Mouse (Mus musculus) heart, embryonic 16.5 days (tissue): ENCODE measurements around the gene Nfe2. TPM values are rescaled to one million over a fixed set of nuclear protein-coding genes. Genes with fewer than 3 reads are reported as not detected.

ENCODE experiments used
- ATAC-seq: fragments of 200-750 bp; cut with Nextera tagmentation; replicated peaks from 2 replicates; pipeline ENCODE4 v1.8.0; 2017; ENCODE audit warnings: moderate number of reproducible peaks; ENCODE audit not compliant: insufficient read depth, low FRiP score; ENCODE audit errors: extremely low read depth
- H3K27ac ChIP-seq: fragments of 300-500 bp; sonication (generic); 2 replicates; pipeline ENCODE4 v1.5.1; 2014; ENCODE audit warnings: mild to moderate bottlenecking, low read length, control low read depth, moderate library complexity
- H3K27me3 ChIP-seq: fragments of 300-500 bp; sonication (generic); 2 replicates; pipeline ENCODE4 v1.6.1; 2014; ENCODE audit warnings: low read length, mixed read lengths; ENCODE audit not compliant: control insufficient read depth, insufficient read depth
- H3K36me3 ChIP-seq: fragments of 300-500 bp; sonication (generic); 2 replicates; pipeline ENCODE4 v1.6.1; 2014; ENCODE audit not compliant: control insufficient read depth, insufficient read depth
- H3K4me1 ChIP-seq: fragments of 300-500 bp; sonication (generic); 2 replicates; pipeline ENCODE4 v1.6.1; 2014; ENCODE audit warnings: low read length, mixed read lengths; ENCODE audit not compliant: control insufficient read depth, insufficient read depth
- H3K4me2 ChIP-seq: fragments of 300-500 bp; sonication (generic); 2 replicates; pipeline ENCODE4 v1.6.1; 2014; ENCODE audit warnings: low read depth, mild to moderate bottlenecking, control low read depth, low read length
- H3K4me3 ChIP-seq: fragments of 300-500 bp; sonication (generic); 2 replicates; pipeline ENCODE4 v1.5.1; 2014; ENCODE audit warnings: mild to moderate bottlenecking, control low read depth, low read length
- H3K9ac ChIP-seq: fragments of 300-500 bp; sonication (generic); 2 replicates; pipeline ENCODE4 v1.6.1; 2014; ENCODE audit warnings: low read length, control low read depth
- H3K9me3 ChIP-seq: fragments of 300-500 bp; sonication (generic); replicated peaks from 2 replicates; pipeline ENCODE4 v1.6.1; 2016; ENCODE audit warnings: low read length; ENCODE audit not compliant: control insufficient read depth
- WGBS: fragments of 180-500 bp; shearing (Covaris S2); extraction: QIAGEN DNeasy Blood & Tissue Kit; methylation state at CpG from one replicate; pipeline ENCODE4 v1.1.7; 2014; 5-methylcytosine and 5-hydroxymethylcytosine counted together
- polyA plus RNA-seq: library from polyadenylated mRNA; unstranded; fragments of >200 nt; fragmentation: Nextera tagmentation; extraction: Ambion mirVana; gene quantifications from 2 replicates; pipeline ENCODE4 v1.2.1, GENCODE M21; 2015

The Nfe2 gene
- polyA plus RNA-seq, result 3.3 and 3.9 TPM in 2 replicates

- Histone ChIP-seq H3K9me3 (no peaks in the 10 kb centered on the region), H3K4me2 (peak within 1 kb of the TSS; percentile 74), H3K9ac (peak within 1 kb of the TSS; percentile 70), H3K27ac (peak within 1 kb of the TSS; percentile 61), H3K4me1 (peaks cover 22% of the 10 kb centered on the region), H3K4me3 (peak within 1 kb of the TSS; percentile 45), H3K36me3 (no peaks in the 10 kb centered on the region), H3K27me3 (no peaks in the 10 kb centered on the region)
- ATAC-seq, result peak; percentile 84
- 6% methylated on average over 15 of the region's 15 CpGs for WGBS
Measured at GRCm38 (mm10) chr15:103257790-103258728, at the start of gene Nfe2. Nfe2 (minus strand) TSS chr15:103258403.

- Histone ChIP-seq H3K9me3 (no peaks in the 10 kb centered on the region), H3K9ac (peak overlapping the region; percentile 16; the same call in 1 of the 2 replicates), H3K4me2 (peak overlapping the region; percentile 2; the same call in 1 of the 2 replicates), H3K4me3 (no peak overlapping the region), H3K36me3 (no peaks in the 10 kb centered on the region), H3K4me1 (peaks cover 22% of the 10 kb centered on the region), H3K27me3 (no peaks in the 10 kb centered on the region), H3K27ac (0 out of 2 replicates have a peak overlapping the region, but pooled peaks have one; percentile 2)
- no peak for ATAC-seq
- WGBS, result 2% methylated on average over 7 of the region's 7 CpGs
Measured at GRCm38 (mm10) chr15:103307125-103307524, 48.9 kb upstream of the Nfe2 start.

- Histone ChIP-seq H3K4me2 (peak overlapping the region; percentile 92), H3K36me3 (no peaks in the 10 kb centered on the region), H3K4me1 (peaks cover 30% of the 10 kb centered on the region), H3K27ac (peak overlapping the region; percentile 79), H3K9ac (peak overlapping the region; percentile 75), H3K4me3 (peak overlapping the region; percentile 67), H3K9me3 (no peaks in the 10 kb centered on the region), H3K27me3 (no peaks in the 10 kb centered on the region)
- 37% methylated on average over 8 of the region's 8 CpGs for WGBS
- ATAC-seq, result no peak
Measured at GRCm38 (mm10) chr15:103305792-103306645, 47.8 kb upstream of the Nfe2 start.

GRCm38 (mm10) chr15:103305070-103305678, 47.0 kb upstream of the Nfe2 start:
- Histone ChIP-seq H3K4me2 (peak overlapping the region; percentile 92), H3K4me1 (peaks cover 39% of the 10 kb centered on the region), H3K27ac (peak overlapping the region; percentile 85), H3K9me3 (no peaks in the 10 kb centered on the region), H3K36me3 (no peaks in the 10 kb centered on the region), H3K9ac (peak overlapping the region; percentile 82), H3K4me3 (peak overlapping the region; percentile 67), H3K27me3 (no peaks in the 10 kb centered on the region)
- ATAC-seq, result peak; percentile 96
- under 1% methylated on average over 71 of the region's 71 CpGs for WGBS

GRCm38 (mm10) chr15:103304616-103304969, 46.4 kb upstream of the Nfe2 start:
- no peaks in the 10 kb centered on the region for H3K36me3 ChIP-seq
- peak overlapping the region; percentile 85 for H3K27ac ChIP-seq
- H3K9me3 ChIP-seq, result no peaks in the 10 kb centered on the region
- 1% methylated on average over 9 of the region's 9 CpGs for WGBS
- peak overlapping the region; percentile 67 for H3K4me3 ChIP-seq
- no peaks in the 10 kb centered on the region for H3K27me3 ChIP-seq
- peak overlapping the region; percentile 82 for H3K9ac ChIP-seq
- peaks cover 44% of the 10 kb centered on the region for H3K4me1 ChIP-seq
- peak overlapping the region; percentile 92 for H3K4me2 ChIP-seq
- ATAC-seq, result 0 out of 2 replicates have a peak, but pooled peaks have one; percentile 3

- Histone ChIP-seq H3K9me3 (no peaks in the 10 kb centered on the region), H3K36me3 (peaks cover 4% of the 10 kb centered on the region; the same call in 1 of the 2 replicates), H3K4me3 (peak overlapping the region; percentile 67), H3K4me1 (peaks cover 44% of the 10 kb centered on the region), H3K9ac (peak overlapping the region; percentile 82), H3K4me2 (peak overlapping the region; percentile 92), H3K27me3 (no peaks in the 10 kb centered on the region), H3K27ac (peak overlapping the region; percentile 85)
- WGBS, result 9% methylated on average over 8 of the region's 8 CpGs
- no peak for ATAC-seq
Measured at GRCm38 (mm10) chr15:103303916-103304615, 45.9 kb upstream of the Nfe2 start.

GRCm38 (mm10) chr15:103302341-103303021, 44.3 kb upstream of the Nfe2 start:
- no peak overlapping the region; the same call in 1 of the 2 replicates for H3K27ac ChIP-seq
- no peaks in the 10 kb centered on the region for H3K9me3 ChIP-seq
- no peaks in the 10 kb centered on the region for H3K27me3 ChIP-seq
- peaks cover 44% of the 10 kb centered on the region for H3K4me1 ChIP-seq
- no peak for ATAC-seq
- no peak overlapping the region; the same call in 1 of the 2 replicates for H3K9ac ChIP-seq
- H3K4me2 ChIP-seq, result no peak overlapping the region
- WGBS, result 51% methylated on average over 6 of the region's 6 CpGs
- peaks cover 11% of the 10 kb centered on the region for H3K36me3 ChIP-seq
- H3K4me3 ChIP-seq, result no peak overlapping the region
